ENCODE assay signal across 18 mouse cellular contexts in the genomic region with DNA sequence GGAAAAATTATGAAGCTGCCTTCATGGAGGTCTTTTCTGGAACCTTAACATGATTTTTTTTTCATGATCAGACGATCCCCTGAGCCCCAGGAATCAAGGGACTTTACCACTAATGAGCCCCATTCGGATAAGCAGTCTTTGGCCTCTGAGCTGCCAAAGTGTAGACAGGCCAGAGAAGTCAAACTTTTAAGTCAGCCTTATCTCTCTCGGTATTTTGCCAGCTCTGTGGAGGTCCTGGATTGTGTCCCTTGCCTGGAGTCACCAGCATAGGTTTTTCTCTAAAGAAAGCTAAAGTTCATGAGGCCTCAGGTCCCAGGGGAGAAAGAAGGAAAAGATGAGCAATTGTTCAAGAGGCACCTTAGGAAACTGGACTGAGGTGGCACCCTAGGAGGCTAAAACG.
"Had no signal": no experiment of that assay in that cellular context is flagged by ENCODE, and none has a peak within 500 bp of the region (broad histone marks: within the 10 kb centered on the region; RNA-seq: fewer than 3 reads in every experiment).

No protein-coding gene starts in this region.

- H3K4me3 ChIP-seq: layer of hippocampus, adult 2 months; limb, embryonic 12.5 days; liver, embryonic 13.5 days; megakaryocyte, embryonic 14.5 days; midbrain, embryonic 15.5 days; neural tube, embryonic 12.5 days; stomach, embryonic 15.5 days had no signal

- H3K4me2 ChIP-seq: limb, embryonic 12.5 days; liver, embryonic 13.5 days; midbrain, embryonic 11.5 days; midbrain, embryonic 15.5 days; neural tube, embryonic 12.5 days; stomach, embryonic 15.5 days had no signal

- H3K4me1 ChIP-seq: liver, embryonic 13.5 days; megakaryocyte, embryonic 14.5 days; midbrain, embryonic 15.5 days; neural tube, embryonic 12.5 days had no signal

- ATAC-seq: liver, postnatal 0 days; lung, postnatal 0 days; midbrain, embryonic 15.5 days had no signal

- H3K27ac ChIP-seq: layer of hippocampus, adult 2 months; limb, embryonic 12.5 days; liver, embryonic 13.5 days; macrophage; midbrain, embryonic 15.5 days; neural tube, embryonic 12.5 days; stomach, embryonic 15.5 days had no signal

- H3K27me3 ChIP-seq: limb, embryonic 12.5 days; liver, embryonic 13.5 days; megakaryocyte, embryonic 14.5 days; midbrain, embryonic 15.5 days; neural tube, embryonic 12.5 days; stomach, embryonic 15.5 days had no signal

- H3K9ac ChIP-seq: limb, embryonic 12.5 days; liver, embryonic 13.5 days; liver, postnatal 0 days; midbrain, embryonic 15.5 days; neural tube, embryonic 12.5 days; stomach, embryonic 15.5 days had no signal

- H3K36me3 ChIP-seq: limb, embryonic 12.5 days; liver, embryonic 13.5 days; midbrain, embryonic 15.5 days; neural tube, embryonic 12.5 days; stomach, embryonic 15.5 days had no signal

- DNase-seq: kidney, postnatal 10 days; kidney, postnatal 4 days; liver; liver, embryonic 13.5 days; liver, postnatal 0 days; retina, postnatal 1 day; right cerebral cortex, postnatal 14 days; thymus, adult 2 months; thymus, postnatal 25 days had no signal

- H3K9me3 ChIP-seq: limb, embryonic 12.5 days; liver, embryonic 13.5 days; midbrain, embryonic 15.5 days; neural tube, embryonic 12.5 days; stomach, embryonic 15.5 days had no signal
